Comparison of ENCODE assay signal across 26 mouse cellular contexts in the genomic region with DNA sequence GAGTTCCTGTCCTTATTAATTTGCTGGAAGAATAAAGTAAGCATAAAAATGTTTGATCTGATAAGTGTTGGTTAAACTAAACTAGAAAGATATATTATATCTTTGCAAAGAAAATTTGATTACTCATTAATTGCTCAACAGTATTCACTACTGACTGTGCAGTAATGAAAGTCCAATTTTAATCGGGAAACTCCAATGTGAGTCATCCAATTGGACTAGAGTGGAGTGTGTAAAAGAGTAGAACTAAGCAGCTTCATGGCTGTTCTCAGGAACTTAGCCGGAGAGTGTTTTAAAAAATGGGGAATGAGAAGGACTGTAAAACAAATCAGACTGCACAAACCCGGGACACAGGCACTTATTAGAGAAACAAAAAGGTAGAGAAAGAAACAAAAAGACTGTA. TPM values are rescaled to one million over a fixed set of nuclear protein-coding genes. Genes with fewer than 3 reads are reported as not detected.
DNase-seq lines count a peak whose midpoint lies in the region; ATAC-seq and TF ChIP-seq lines count a peak whose summit lies in the region.
"Had no signal": no experiment of that assay in that cellular context is flagged by ENCODE, and none has a peak within 500 bp of the region (broad histone marks: within the 10 kb centered on the region; RNA-seq: fewer than 3 reads in every experiment).

No protein-coding gene starts in this region.

- intact Hi-C loops in gastrocnemius, postnatal 14 days (cut with DNase I; ENCODE audit: low total_unique reads) = no loop called here

- H3K27ac ChIP-seq in embryonic fibroblast, embryonic 13.5 days (ENCODE audit: insufficient read depth, low read length) = peak overlapping the region; percentile 76
- H3K27ac ChIP-seq in stomach, postnatal 0 days (replicated peaks) = no peak overlapping the region
- H3K27ac ChIP-seq: embryonic facial prominence, embryonic 10.5 days; embryonic facial prominence, embryonic 13.5 days; forebrain, embryonic 10.5 days; forebrain, embryonic 13.5 days; hindbrain, embryonic 12.5 days; hindbrain, embryonic 15.5 days had no signal

- H3K36me3 ChIP-seq in stomach, postnatal 0 days (ENCODE audit: control insufficient read depth, insufficient read depth, low read length) = no peaks in the 10 kb centered on the region
- H3K36me3 ChIP-seq: embryonic facial prominence, embryonic 10.5 days; embryonic facial prominence, embryonic 13.5 days; forebrain, embryonic 10.5 days; hindbrain, embryonic 12.5 days; hindbrain, embryonic 15.5 days had no signal

- ATAC-seq in stomach, postnatal 0 days (ENCODE audit: low FRiP score, low TSS enrichment) = peak; percentile 81; the same call in 1 of the 2 replicates
- ATAC-seq: CD4-positive, CD25-positive, alpha-beta regulatory T cell, adult 4 months; forebrain, embryonic 13.5 days; forebrain, embryonic 16.5 days; Patski had no signal

- peaks cover 19% of the 10 kb centered on the region for H3K4me1 ChIP-seq in embryonic fibroblast, embryonic 13.5 days (ENCODE audit: control insufficient read depth, insufficient read depth, low read length)
- no peaks in the 10 kb centered on the region for H3K4me1 ChIP-seq in stomach, postnatal 0 days (replicated peaks; ENCODE audit: control insufficient read depth, insufficient read depth)
- H3K4me1 ChIP-seq: forebrain, embryonic 13.5 days; hindbrain, embryonic 12.5 days; hindbrain, embryonic 15.5 days had no signal

- H3K9ac ChIP-seq in stomach, postnatal 0 days (ENCODE audit: low read length) = no peak overlapping the region
- H3K9ac ChIP-seq: embryonic facial prominence, embryonic 13.5 days; forebrain, embryonic 13.5 days; hindbrain, embryonic 12.5 days; hindbrain, embryonic 15.5 days had no signal

- WGBS in stomach, postnatal 0 days = 72% methylated on average over 3 of the region's 3 CpGs

- no peak overlapping the region for H3K4me2 ChIP-seq in stomach, postnatal 0 days (replicated peaks; ENCODE audit: low read depth)
- H3K4me2 ChIP-seq: embryonic facial prominence, embryonic 13.5 days; forebrain, embryonic 13.5 days; heart, embryonic 11.5 days; hindbrain, embryonic 12.5 days; hindbrain, embryonic 15.5 days had no signal

- H3K9me3 ChIP-seq in stomach, postnatal 0 days (ENCODE audit: control insufficient read depth, low read length) = no peaks in the 10 kb centered on the region
- H3K9me3 ChIP-seq: embryonic facial prominence, embryonic 10.5 days; embryonic facial prominence, embryonic 13.5 days; forebrain, embryonic 10.5 days; forebrain, embryonic 13.5 days; hindbrain, embryonic 12.5 days; hindbrain, embryonic 15.5 days had no signal

- H3K4me3 ChIP-seq in embryonic fibroblast, embryonic 13.5 days (ENCODE audit: insufficient read depth, low read length) = no peak overlapping the region
- H3K4me3 ChIP-seq in stomach, postnatal 0 days (ENCODE audit: low read depth, low read length) = no peak overlapping the region
- H3K4me3 ChIP-seq: embryonic facial prominence, embryonic 10.5 days; embryonic facial prominence, embryonic 13.5 days; forebrain, embryonic 10.5 days; forebrain, embryonic 13.5 days; hindbrain, embryonic 12.5 days; hindbrain, embryonic 15.5 days had no signal

- TF ChIP-seq POLR2A in embryonic fibroblast, embryonic 13.5 days (IDR thresholded peaks at IDR 0.05; ENCODE audit: low read depth, low read length) = no peak

- DNase-seq in 416B (ENCODE audit: low read depth) = peak; percentile 35
- DNase-seq in Muller cell, postnatal 12 days (ENCODE audit: inconsistent ontology term) = peak; percentile 64
- no peak for DNase-seq in stomach, postnatal 0 days (ENCODE audit: low spot score)
- no peak for DNase-seq in gastrocnemius, postnatal 14 days
- no peak for DNase-seq in kidney, adult 11 months
- DNase-seq in layer of hippocampus, adult 11-12 months (ENCODE audit: low spot score) = no peak
- DNase-seq: adrenal gland, adult 8-10 months; adrenal gland, postnatal 25 days; B cell, adult 2 months; cerebellum, adult 11-12 months; cerebellum, adult 8-10 months; cerebellum, postnatal 10 days; cerebellum, postnatal 36 days; embryo, embryonic 11 days; gastrocnemius, postnatal 10 days had no signal

- no peaks in the 10 kb centered on the region for H3K27me3 ChIP-seq in stomach, postnatal 0 days (ENCODE audit: control insufficient read depth, insufficient read depth, low read length)
- H3K27me3 ChIP-seq: embryonic facial prominence, embryonic 13.5 days; forebrain, embryonic 13.5 days; hindbrain, embryonic 12.5 days; hindbrain, embryonic 15.5 days; Patski had no signal

- TF ChIP-seq CTCF in embryonic fibroblast, embryonic 13.5 days (IDR thresholded peaks at IDR 0.05; ENCODE audit: borderline replicate concordance, insufficient read depth, low read length) = no peak
- TF ChIP-seq CTCF in stomach, postnatal 0 days (IDR thresholded peaks at IDR 0.05; ENCODE audit: low read depth) = no peak

- TF ChIP-seq EP300 in stomach, postnatal 0 days (optimal IDR thresholded peaks at IDR 0.05) = no peak

RNA-seq across cellular contexts. Expression of a gene that starts 58.5 kb away (rescaled TPM):
- 34.4 and 34.5 TPM in 2 replicates for polyA plus RNA-seq in embryonic fibroblast, embryonic 13.5 days (2011; ENCODE audit: insufficient read length, low read depth, missing spikeins)
- polyA plus RNA-seq in stomach, postnatal 0 days (2015; fragmentation: Nextera tagmentation; extraction: Ambion mirVana) = 7.3 and 7.7 TPM in 2 replicates
- total RNA-seq in gastrocnemius, postnatal 14 days (2021) = 10 to 100 TPM in 1 of 2 experiments, 1 to 10 TPM in 1; 9.7 to 10.9 TPM

Comparison
In these comparisons a context has a peak if more than half of its experiments do, and no peak if none do; other contexts are left out.
1. DNase-seq: peak in 416B (single experiment) and Muller cell, postnatal 12 days (single experiment); none in stomach, postnatal 0 days (single experiment), gastrocnemius, postnatal 14 days (single experiment), kidney, adult 11 months (single experiment) and layer of hippocampus, adult 11-12 months (single experiment).